Mouse (Mus musculus) bone marrow macrophage, adult 2 months (primary cell): ENCODE measurements around the gene Lrrc8c.

Experiments used
- CTCF ChIP-seq: IDR thresholded peaks from 2 replicates; pipeline ENCODE4 v1.5.1; 2012; ENCODE audit warnings: low read depth, mild to moderate bottlenecking, low read length, moderate library complexity
- POLR2A ChIP-seq: IDR thresholded peaks from 2 replicates; pipeline ENCODE4 v1.6.1; 2012; ENCODE audit warnings: mild to moderate bottlenecking, low read depth, low read length, borderline replicate concordance

- TF ChIP-seq POLR2A: no peak
- no peak for TF ChIP-seq CTCF
These were observed 38.6 kb downstream of the Lrrc8c start for GRCm38 (mm10) chr5:105557777-105558240.
